Mouse (Mus musculus): ENCODE data around the gene Syt14. TPM values are rescaled to one million over a fixed set of nuclear protein-coding genes. Genes with fewer than 3 reads are reported as not detected.

The Syt14 gene
- 5.8 and 6.1 TPM in 2 replicates for polyA plus RNA-seq (2015; fragmentation: Nextera tagmentation; extraction: Ambion mirVana)

GRCm38 (mm10) chr1:193035371-193036238 lies at the start of gene Syt14:
Syt14 (minus strand) TSS chr1:193035775.
- Histone ChIP-seq H3K4me3 (replicated peaks) (peak within 1 kb of the TSS; percentile 85), H3K27ac (replicated peaks) (peak within 1 kb of the TSS; percentile 89), H3K9ac (peak within 1 kb of the TSS; percentile 82), H3K4me2 (peak within 1 kb of the TSS; percentile 85), H3K4me1 (replicated peaks) (peaks cover 22% of the 10 kb centered on the region), H3K9me3 (replicated peaks) (no peaks in the 10 kb centered on the region), H3K36me3 (replicated peaks) (no peaks in the 10 kb centered on the region), H3K27me3 (peaks cover 30% of the 10 kb centered on the region)
- WGBS (ENCODE audit: insufficient replicate concordance): under 1% methylated on average over 66 of the region's 67 CpGs
- peak; percentile 98 for ATAC-seq (ENCODE audit: insufficient read depth)

DNA sequence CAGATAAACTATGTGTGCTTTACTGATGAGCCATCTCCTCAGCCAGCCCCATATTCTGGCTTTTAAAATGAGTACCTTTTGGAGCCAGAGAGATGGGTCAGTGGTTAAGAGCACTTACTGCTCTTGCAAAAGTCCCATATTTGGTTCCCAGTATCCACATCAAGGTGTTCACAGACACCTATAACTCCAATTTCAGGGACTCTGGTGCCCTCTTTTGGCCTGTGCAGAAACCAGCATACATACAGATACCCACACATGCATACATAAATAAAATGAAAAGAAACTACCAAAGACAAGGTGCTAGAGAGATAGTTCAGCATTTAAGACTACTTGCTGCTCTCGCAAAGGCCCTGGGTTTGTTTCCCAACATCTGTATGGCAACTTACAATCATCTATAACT lies 48.4 kb upstream of the Syt14 start:
- no peak overlapping the region for H3K27ac ChIP-seq (replicated peaks)
- no peaks in the 10 kb centered on the region for H3K4me1 ChIP-seq (replicated peaks)
- H3K36me3 ChIP-seq (replicated peaks): no peaks in the 10 kb centered on the region
- no peak for ATAC-seq (ENCODE audit: insufficient read depth)
- 68% methylated on average over 1 of the region's 1 CpGs for WGBS (ENCODE audit: insufficient replicate concordance)
- no peak overlapping the region for H3K9ac ChIP-seq
- H3K9me3 ChIP-seq (replicated peaks): no peaks in the 10 kb centered on the region
- no peak overlapping the region for H3K4me3 ChIP-seq (replicated peaks)
- H3K4me2 ChIP-seq: no peak overlapping the region
- no peaks in the 10 kb centered on the region for H3K27me3 ChIP-seq

GRCm38 (mm10) chr1:193083051-193083450 lies 47.5 kb upstream of the Syt14 start:
- no peak for ATAC-seq (ENCODE audit: insufficient read depth)
- Histone ChIP-seq H3K4me3 (replicated peaks) (no peak overlapping the region), H3K36me3 (replicated peaks) (no peaks in the 10 kb centered on the region), H3K4me2 (no peak overlapping the region), H3K9me3 (replicated peaks) (no peaks in the 10 kb centered on the region), H3K9ac (no peak overlapping the region), H3K4me1 (replicated peaks) (no peaks in the 10 kb centered on the region), H3K27me3 (no peaks in the 10 kb centered on the region; the same call in 1 of the 2 replicates), H3K27ac (replicated peaks) (no peak overlapping the region)
- WGBS (ENCODE audit: insufficient replicate concordance): 63% methylated on average over 7 of the region's 7 CpGs

GRCm38 (mm10) chr1:193082311-193082921 lies 46.8 kb upstream of the Syt14 start:
- Histone ChIP-seq H3K27me3 (no peaks in the 10 kb centered on the region; the same call in 1 of the 2 replicates), H3K9me3 (replicated peaks) (no peaks in the 10 kb centered on the region), H3K9ac (no peak overlapping the region), H3K36me3 (replicated peaks) (no peaks in the 10 kb centered on the region), H3K4me2 (no peak overlapping the region), H3K27ac (replicated peaks) (no peak overlapping the region), H3K4me3 (replicated peaks) (no peak overlapping the region), H3K4me1 (replicated peaks) (no peaks in the 10 kb centered on the region)
- ATAC-seq (ENCODE audit: insufficient read depth): no peak
- 60% methylated on average over 10 of the region's 10 CpGs for WGBS (ENCODE audit: insufficient replicate concordance)

DNA sequence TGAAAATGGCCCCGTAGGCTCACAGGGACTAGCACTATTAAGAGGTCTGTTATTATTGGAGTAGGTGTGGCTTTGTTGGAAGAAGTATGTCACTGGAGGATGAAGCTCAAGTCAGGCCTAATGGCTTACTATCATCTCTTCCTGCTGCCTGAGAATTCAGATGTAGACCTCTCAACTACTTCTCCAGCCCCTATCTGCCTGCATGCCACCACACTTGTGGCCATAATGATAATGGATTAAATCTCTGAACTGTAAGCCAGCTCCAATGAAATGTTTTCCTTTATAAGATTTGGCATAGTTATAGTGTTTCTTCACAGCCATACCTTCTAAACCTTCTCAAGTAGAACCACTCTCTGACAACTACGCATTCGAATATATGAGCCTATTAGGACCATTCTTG lies 27.0 kb upstream of the Syt14 start:
- Histone ChIP-seq H3K4me1 (replicated peaks) (no peaks in the 10 kb centered on the region), H3K4me3 (replicated peaks) (no peak overlapping the region), H3K27me3 (peaks cover 17% of the 10 kb centered on the region; the same call in 1 of the 2 replicates), H3K27ac (replicated peaks) (no peak overlapping the region), H3K36me3 (replicated peaks) (no peaks in the 10 kb centered on the region), H3K9me3 (replicated peaks) (no peaks in the 10 kb centered on the region), H3K4me2 (no peak overlapping the region), H3K9ac (no peak overlapping the region)
- 64% methylated on average over 3 of the region's 3 CpGs for WGBS (ENCODE audit: insufficient replicate concordance)
- no peak for ATAC-seq (ENCODE audit: insufficient read depth)

DNA sequence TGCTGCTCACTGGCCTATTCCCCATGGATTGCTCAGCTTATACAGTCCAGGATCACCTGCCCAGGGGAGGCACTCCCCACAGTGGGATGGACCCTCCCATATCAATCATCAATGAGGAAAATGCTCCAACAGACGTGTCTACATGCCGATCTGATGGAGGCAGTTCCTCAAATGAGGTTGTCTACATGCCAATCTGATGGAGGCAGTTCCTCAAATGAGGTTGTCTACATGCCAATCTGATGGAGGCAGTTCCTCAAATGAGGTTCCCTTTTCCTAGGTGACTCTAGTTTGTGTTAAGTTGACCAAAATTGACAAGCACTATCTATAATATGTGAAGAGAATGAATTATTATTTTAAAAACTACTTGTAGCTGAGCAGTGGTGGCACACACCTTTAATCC lies 24.6 kb upstream of the Syt14 start:
- Histone ChIP-seq H3K9ac (no peak overlapping the region), H3K9me3 (replicated peaks) (no peaks in the 10 kb centered on the region), H3K4me1 (replicated peaks) (no peaks in the 10 kb centered on the region), H3K4me3 (replicated peaks) (no peak overlapping the region), H3K4me2 (no peak overlapping the region), H3K36me3 (replicated peaks) (no peaks in the 10 kb centered on the region), H3K27me3 (0 out of 2 replicates have a peak, but pooled peaks cover 13% of the 10 kb centered on the region), H3K27ac (replicated peaks) (no peak overlapping the region)
- WGBS (ENCODE audit: insufficient replicate concordance): 11% methylated on average over 2 of the region's 2 CpGs
- no peak for ATAC-seq (ENCODE audit: insufficient read depth)

DNA sequence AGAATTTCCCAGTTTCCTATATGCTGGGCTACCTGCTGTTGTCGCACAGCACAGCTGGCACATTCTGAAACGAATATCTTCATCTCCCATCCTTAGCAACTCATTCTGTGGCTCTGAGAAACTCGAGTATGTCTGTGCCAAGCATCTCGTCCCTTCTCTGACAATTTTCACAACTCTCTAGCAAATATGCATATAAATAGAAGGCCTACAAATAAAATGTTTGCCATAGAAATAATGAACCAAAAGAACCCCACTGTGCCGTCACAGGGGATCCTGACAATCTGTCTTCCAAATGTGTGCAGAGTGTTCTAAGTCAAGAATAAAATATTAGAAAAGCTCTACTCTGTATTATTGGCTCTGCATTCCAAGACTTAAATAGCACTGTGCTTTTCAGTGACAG lies 24.0 kb upstream of the Syt14 start:
- Histone ChIP-seq H3K27me3 (0 out of 2 replicates have a peak, but pooled peaks cover 13% of the 10 kb centered on the region), H3K36me3 (replicated peaks) (no peaks in the 10 kb centered on the region), H3K4me2 (no peak overlapping the region), H3K4me1 (replicated peaks) (no peaks in the 10 kb centered on the region), H3K9ac (no peak overlapping the region), H3K27ac (replicated peaks) (no peak overlapping the region), H3K4me3 (replicated peaks) (no peak overlapping the region), H3K9me3 (replicated peaks) (no peaks in the 10 kb centered on the region)
- no peak for ATAC-seq (ENCODE audit: insufficient read depth)
- 51% methylated on average over 5 of the region's 5 CpGs for WGBS (ENCODE audit: insufficient replicate concordance)

- no peaks in the 10 kb centered on the region for H3K4me1 ChIP-seq (replicated peaks)
- 60% methylated on average over 5 of the region's 5 CpGs for WGBS (ENCODE audit: insufficient replicate concordance)
- H3K9me3 ChIP-seq (replicated peaks): no peaks in the 10 kb centered on the region
- no peak for ATAC-seq (ENCODE audit: insufficient read depth)
- no peak overlapping the region for H3K4me2 ChIP-seq
- H3K9ac ChIP-seq: no peak overlapping the region
- H3K36me3 ChIP-seq (replicated peaks): no peaks in the 10 kb centered on the region
- H3K27me3 ChIP-seq: peaks cover 12% of the 10 kb centered on the region; the same call in 1 of the 2 replicates
- H3K27ac ChIP-seq (replicated peaks): no peak overlapping the region
- H3K4me3 ChIP-seq (replicated peaks): no peak overlapping the region
Measured at GRCm38 (mm10) chr1:193054401-193054800, 18.8 kb upstream of the Syt14 start.

DNA sequence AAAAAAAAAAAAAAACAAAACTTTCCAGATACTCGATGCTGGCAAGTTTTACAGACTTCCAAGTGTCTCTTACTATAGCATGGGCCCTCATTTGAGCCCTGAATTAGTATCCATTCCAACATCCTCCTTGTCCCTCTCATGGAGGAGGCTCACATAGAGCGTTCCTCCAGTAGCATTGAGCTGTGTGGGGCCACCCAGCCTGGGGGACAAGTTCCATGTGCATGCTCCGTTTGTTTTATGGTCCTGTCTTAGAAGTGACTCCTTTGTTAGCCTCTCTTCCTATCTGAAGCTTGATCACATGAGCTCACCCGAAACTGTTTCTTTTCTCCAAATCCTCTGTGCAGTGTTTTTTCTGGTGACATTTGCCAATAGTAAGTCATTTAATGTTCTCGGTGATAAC lies 17.5 kb upstream of the Syt14 start:
- Histone ChIP-seq H3K9me3 (replicated peaks) (no peaks in the 10 kb centered on the region), H3K4me3 (replicated peaks) (no peak overlapping the region), H3K36me3 (replicated peaks) (no peaks in the 10 kb centered on the region), H3K27me3 (peaks cover 6% of the 10 kb centered on the region; the same call in 1 of the 2 replicates), H3K4me2 (no peak overlapping the region), H3K9ac (no peak overlapping the region), H3K4me1 (replicated peaks) (no peaks in the 10 kb centered on the region), H3K27ac (replicated peaks) (no peak overlapping the region)
- ATAC-seq (ENCODE audit: insufficient read depth): no peak
- 53% methylated on average over 5 of the region's 5 CpGs for WGBS (ENCODE audit: insufficient replicate concordance)

DNA sequence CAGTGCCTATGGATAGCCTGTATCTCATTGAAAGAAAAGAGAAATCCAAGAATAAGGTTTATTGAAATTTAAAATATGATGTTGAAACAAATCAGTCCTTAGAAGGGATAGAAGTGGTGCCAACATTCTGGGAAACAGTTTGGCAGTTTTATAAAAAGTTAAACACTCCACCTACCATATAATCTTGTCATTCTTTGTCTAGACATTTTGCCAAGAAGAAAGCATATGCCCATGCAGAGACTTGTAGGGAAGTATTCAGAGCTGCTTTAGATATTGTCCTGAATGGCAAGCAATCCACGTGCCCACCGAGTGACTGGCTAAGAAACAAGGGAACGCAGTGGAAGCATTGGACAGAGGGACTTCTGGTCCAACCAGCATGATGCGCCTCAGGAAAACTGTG lies 12.0 kb upstream of the Syt14 start:
- no peak for ATAC-seq (ENCODE audit: insufficient read depth)
- peaks cover 17% of the 10 kb centered on the region; the same call in 1 of the 2 replicates for H3K27me3 ChIP-seq

GRCm38 (mm10) chr1:193042760-193043295 lies 7.3 kb upstream of the Syt14 start:
- no peak overlapping the region for H3K27ac ChIP-seq (replicated peaks)
- H3K9me3 ChIP-seq (replicated peaks): no peaks in the 10 kb centered on the region
- H3K9ac ChIP-seq: no peak overlapping the region
- no peaks in the 10 kb centered on the region for H3K4me1 ChIP-seq (replicated peaks)
- 56% methylated on average over 3 of the region's 3 CpGs for WGBS (ENCODE audit: insufficient replicate concordance)
- peaks cover 29% of the 10 kb centered on the region for H3K27me3 ChIP-seq
- H3K36me3 ChIP-seq (replicated peaks): no peaks in the 10 kb centered on the region
- ATAC-seq (ENCODE audit: insufficient read depth): no peak
- no peak overlapping the region for H3K4me2 ChIP-seq
- no peak overlapping the region for H3K4me3 ChIP-seq (replicated peaks)

More for the DNA sequence above, 12.0 kb upstream of the Syt14 start:
- H3K27ac ChIP-seq (replicated peaks): no peak overlapping the region
- no peak overlapping the region for H3K4me3 ChIP-seq (replicated peaks)
- H3K4me1 ChIP-seq (replicated peaks): no peaks in the 10 kb centered on the region
- no peaks in the 10 kb centered on the region for H3K9me3 ChIP-seq (replicated peaks)
- WGBS (ENCODE audit: insufficient replicate concordance): 74% methylated on average over 4 of the region's 4 CpGs
- H3K9ac ChIP-seq: no peak overlapping the region
- H3K36me3 ChIP-seq (replicated peaks): no peaks in the 10 kb centered on the region
- no peak overlapping the region for H3K4me2 ChIP-seq

Data from liver, embryonic 15.5 days (tissue).